Mouse (Mus musculus) inflammation-experienced regulatory T-cells, adult 6 months (primary cell): Measurements from ENCODE around the gene Ankzf1. TPM values are rescaled to one million over a fixed set of nuclear protein-coding genes. Genes with fewer than 3 reads are reported as not detected.
"Not testable (repeated sequence)": the region's sequence is repeated elsewhere in the genome, so short reads cannot be mapped to it uniquely, and the experiment has no call there.

Experiments
- ATAC-seq: one replicate; pipeline ENCODE4 v1.8.0; 2017
- polyA plus RNA-seq, 3 experiments: library from polyadenylated mRNA; unstranded; fragments of 100-300 nt; shearing (Covaris generic); gene quantifications; one replicate each; pipeline ENCODE4 v1.2.1; 2017

The Ankzf1 gene
- polyA plus RNA-seq, 3 experiments from 2014 or later = 16.5 to 28.6 (median 25.1) TPM

DNA sequence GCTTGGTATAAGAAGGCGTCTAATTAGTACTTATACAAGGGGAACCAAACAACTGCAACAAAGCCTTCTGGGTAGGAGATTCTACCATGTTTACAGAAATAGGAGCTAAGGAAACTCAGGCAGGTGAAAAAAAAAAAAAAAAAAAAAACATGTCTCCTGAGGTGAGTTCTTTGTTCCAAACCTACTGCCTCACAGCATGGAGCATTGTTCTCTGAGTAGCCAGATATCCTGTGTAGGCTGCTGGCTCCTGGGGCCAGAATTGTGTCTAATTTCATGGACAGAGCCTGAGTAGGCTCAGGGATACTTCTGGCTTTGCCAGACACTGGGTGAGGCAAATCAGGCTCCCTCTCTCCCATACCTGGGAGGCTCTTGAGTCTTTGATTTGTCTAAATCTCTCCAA is 35.7 kb downstream of the Ankzf1 start:
- no peak for ATAC-seq

DNA sequence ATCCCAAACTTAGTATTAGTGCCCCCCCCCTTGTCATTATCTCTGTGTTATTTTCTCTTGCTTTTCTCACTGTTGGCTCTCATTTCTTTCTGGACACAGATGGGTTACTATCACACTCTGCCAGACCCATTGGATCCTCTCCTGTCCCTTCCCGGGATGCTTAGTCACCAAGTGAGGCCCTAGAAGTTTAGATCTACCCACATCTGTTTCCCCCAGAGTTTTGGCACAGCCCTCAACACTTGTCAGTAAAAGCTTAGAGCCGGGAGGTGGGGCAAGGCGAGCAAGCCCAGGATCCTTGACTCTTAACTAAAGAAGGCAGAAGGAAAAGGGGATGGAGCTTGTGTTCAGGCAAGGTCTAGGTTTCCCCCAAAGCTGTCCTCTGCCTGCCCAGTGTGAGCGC is 37.2 kb downstream of the Ankzf1 start:
- ATAC-seq = no peak

DNA sequence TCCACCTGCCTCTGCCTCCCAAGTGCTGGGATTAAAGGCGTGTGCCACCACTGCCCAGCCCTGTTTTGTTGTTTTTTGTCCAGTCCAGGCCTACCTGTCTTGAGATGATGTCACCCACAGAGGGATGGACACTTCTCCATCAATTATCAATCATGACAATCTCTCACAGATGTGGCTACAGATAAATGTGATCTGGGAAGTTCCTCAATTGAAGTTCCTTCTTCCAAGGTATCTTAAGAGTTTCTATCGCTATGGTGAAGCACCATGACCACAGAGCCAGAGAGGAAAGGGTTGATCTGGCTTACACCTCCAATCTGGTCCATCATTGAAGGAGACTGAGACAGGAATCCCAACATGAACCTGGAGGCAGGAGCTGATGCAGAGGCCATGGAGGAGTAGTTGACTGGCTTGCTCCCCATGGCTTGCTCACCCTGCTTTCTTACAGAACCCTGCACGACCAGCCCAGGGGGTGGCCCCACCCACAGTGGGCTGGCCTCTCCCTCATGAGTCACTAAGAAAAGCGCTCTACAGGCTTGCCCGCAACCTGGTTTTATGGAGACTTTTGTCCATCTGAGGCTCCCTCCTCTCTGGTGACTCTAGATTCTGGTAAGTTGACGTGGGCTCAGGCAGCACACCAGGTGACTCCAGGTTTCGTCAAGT is 38.5 kb downstream of the Ankzf1 start:
- no peak for ATAC-seq

DNA sequence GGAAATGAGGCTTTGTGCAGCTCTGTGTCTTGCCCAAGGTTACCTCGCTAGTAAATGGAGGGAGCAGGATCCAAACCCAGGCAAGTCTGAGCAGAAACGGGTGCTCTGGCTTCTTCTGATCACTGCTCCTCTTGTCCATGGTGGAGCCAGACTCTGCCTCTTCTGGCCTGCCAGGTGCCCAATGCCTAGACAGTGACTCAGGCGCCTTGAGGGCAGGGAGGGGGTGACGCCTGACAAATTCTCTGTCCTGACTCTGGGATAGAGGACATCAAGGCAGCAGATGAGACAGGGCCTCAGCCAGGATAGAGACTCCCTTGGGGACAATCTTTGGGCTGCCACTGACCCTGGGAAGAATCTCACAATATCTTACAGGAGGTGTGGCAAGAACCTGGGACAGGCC is 39.3 kb downstream of the Ankzf1 start:
- no peak for ATAC-seq

DNA sequence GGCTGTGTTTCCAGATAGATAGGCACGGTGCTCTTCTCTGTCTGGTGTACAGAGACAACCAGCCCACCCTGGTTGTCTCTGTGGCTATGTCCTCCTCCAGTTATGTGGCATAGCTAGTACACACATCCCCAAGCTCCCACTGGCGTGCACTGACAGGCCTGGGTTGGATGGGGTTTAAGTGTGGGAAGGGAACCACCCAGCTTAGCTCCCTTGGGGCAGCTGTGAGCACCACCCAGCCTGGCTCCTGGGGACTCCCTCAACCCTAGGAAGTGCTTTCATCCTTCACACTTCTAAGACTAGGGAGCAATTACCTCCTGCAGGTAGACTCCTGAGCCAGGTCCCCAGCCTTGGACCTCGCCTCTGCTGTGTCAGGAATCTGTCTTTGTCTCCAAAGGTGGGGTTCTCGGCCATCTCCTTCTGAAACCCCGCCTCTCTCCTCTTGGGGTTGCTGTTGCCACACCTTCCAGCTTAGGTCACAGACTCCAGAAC is 39.8 kb downstream of the Ankzf1 start, which contains the start of gene A630095N17Rik:
A630095N17Rik (minus strand) TSS at position 439 of the 489 bp plus-strand sequence.
- ATAC-seq = no peak

DNA sequence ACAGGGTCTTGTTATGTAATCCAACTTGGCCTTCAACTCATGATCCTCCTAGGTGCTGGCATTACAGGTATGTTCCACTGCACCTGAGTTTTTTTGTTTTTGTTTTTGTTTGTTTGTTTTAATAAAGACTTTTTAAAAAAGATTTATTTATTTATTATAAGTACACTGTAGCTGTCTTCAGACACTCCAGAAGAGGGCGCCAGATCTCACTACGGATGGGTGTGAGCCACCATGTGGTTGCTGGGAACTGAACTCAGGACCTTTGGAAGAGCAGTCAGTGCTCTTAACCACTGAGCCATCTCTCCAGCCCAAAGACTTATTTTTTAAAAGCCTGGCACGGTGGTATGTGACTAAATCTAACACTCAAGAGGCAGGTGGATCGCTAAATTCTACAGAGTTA is 40.5 kb downstream of the Ankzf1 start:
- not testable (repeated sequence) for ATAC-seq

DNA sequence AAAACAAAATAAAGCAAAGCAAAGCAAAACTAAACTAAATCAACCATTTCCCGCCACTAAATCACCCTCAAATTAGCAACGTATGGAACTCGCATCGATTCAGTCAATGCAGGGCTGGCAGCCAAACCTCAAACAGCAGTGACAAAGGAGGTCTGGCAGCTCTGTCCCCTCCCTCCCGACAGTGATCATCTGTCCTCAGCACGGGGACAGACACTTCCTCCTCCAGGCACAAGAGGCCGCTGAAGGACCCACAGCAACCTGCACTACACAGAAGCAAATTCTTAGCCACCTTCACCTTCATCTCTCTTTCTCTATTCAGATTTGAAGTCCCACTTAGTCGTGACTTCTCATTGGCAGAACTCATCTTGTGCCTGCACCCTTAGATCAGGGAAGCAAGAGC is 42.7 kb downstream of the Ankzf1 start:
- ATAC-seq = peak; percentile 60

DNA sequence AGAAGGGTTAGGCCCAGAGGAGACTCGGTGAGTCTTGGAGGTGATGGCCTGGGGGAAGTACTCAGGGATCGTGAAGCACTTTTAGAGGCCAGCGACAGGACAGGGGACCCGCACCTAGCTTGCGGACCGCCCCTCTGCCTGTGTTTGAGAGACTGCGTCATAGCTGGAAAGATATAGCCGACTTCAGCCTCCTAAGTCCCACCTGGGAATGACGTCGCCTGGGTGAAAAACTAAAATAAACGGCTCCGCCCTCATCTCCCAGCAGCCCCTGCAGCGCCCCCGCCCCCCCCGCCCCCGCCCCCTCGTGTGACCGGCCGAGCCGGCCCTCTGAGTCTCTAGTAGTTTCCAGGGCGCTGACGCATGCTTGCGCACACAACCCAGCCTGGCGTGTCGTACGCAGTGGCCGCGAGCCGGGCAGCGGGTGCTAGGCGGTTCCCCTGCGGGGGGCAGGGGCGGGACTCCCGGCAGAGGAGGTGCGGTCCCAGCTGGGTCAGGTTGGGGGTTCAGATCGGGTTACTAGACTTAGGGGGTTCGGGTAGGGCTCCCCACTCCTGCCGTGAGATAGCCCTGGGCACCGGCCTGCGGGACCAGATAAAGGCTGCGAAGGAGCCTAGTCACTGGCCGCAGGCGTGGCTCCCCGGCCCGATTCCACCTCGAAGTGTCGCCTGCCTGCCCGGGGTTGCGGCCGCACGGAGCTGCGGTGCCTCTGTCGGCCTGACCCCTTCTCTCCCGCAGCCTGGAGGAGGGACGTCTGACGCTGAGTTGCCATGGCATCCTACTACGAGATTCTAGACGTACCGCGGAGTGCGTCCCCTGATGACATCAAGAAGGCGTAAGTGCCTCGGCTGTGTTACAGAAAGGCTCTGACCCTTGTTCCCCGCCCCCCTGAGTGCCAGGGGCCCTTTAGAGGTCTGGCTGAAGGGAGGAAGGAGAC is 44.4 kb downstream of the Ankzf1 start, which contains the start of gene Dnajb2:
Dnajb2 (plus strand) TSS at position 290 of the 934 bp plus-strand sequence.
- peak; percentile 71 for ATAC-seq

DNA sequence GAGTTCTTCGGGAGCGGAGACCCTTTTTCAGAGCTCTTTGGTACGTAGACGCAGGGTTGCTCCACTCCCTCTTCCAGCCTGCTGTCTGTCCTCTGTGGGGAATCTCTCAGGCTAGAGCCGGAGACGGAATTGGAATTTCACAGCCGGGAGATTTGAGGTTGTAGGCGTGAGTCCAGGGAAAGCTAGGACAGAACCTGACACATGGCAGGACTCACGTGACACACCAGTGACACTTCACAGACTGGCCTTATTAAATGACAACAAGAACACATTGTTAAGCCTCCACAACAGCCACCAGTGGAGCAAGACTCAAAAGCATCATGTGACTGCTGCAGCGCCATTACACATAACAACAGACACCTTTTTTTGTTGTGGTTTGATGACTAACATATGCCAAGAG is 47.6 kb downstream of the Ankzf1 start:
- no peak for ATAC-seq

DNA sequence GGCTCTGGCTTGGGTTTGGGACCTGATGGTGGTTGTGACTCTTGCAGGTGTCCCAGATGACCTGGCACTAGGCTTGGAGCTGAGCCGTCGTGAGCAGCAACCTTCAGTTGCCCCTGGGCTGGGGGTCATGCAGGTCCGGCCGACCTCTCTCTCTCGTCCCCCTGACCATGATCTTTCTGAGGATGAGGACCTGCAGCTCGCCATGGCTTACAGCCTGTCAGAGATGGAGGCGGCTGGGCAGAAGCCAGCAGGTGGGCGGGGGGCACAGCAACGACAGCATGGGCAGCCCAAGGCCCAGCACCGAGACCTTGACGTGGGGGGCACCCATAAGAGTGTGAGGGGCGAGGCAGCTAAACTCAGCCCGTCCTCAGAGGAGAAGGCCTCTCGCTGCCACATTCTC is 51.5 kb downstream of the Ankzf1 start:
- no peak for ATAC-seq

DNA sequence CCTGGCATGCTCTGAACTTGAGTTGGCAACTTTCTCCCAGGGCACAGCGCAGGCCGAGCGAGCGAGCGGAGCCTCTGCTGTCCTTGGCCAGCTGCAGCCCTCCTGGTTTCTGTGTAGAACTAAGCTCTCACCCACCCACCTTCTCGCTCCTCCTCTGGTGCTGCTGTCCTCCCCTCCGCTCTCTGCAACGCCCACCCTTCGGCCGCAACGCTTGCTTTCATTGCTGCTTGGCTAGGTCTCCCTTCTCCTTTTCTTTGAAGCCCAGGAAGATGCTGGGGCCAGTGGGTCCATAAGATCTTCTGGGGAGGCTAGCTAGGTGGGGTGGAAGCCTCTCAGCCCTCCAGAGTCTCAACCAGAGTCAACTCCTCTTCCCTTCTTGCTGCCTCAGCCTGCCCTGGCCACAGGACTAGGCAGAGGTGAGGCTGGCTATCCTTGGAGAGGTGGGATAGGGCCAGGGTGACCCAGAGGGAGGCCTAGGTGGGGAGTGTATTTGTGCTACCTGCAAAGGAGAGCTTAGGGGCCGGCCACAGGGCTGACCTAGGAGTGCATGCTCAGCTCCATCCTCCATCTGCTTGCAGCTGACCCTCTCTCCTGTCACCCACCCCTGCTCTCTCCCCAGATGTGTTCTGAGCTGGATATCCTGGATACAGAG is 52.4 kb downstream of the Ankzf1 start:
- no peak for ATAC-seq

DNA sequence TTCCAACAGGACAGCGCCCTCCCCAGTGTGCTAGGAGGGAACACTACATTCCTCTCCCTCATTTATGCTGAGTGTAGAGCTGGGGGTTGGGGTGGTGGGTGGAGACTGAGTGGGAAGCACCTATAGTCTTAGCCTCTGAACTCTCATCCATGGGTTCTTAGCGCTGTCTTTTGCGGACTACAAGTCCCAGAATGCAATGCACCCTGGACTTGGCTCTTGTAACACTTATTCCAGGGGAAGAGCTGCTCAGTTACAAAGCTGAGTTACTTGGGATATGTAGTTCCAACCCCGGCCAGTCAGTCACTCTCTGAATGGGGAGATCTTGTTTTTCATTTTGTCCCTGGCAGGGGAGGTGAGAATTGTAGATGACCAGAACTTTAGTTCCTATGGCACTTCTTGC is 52.9 kb downstream of the Ankzf1 start:
- ATAC-seq = peak; percentile 67

DNA sequence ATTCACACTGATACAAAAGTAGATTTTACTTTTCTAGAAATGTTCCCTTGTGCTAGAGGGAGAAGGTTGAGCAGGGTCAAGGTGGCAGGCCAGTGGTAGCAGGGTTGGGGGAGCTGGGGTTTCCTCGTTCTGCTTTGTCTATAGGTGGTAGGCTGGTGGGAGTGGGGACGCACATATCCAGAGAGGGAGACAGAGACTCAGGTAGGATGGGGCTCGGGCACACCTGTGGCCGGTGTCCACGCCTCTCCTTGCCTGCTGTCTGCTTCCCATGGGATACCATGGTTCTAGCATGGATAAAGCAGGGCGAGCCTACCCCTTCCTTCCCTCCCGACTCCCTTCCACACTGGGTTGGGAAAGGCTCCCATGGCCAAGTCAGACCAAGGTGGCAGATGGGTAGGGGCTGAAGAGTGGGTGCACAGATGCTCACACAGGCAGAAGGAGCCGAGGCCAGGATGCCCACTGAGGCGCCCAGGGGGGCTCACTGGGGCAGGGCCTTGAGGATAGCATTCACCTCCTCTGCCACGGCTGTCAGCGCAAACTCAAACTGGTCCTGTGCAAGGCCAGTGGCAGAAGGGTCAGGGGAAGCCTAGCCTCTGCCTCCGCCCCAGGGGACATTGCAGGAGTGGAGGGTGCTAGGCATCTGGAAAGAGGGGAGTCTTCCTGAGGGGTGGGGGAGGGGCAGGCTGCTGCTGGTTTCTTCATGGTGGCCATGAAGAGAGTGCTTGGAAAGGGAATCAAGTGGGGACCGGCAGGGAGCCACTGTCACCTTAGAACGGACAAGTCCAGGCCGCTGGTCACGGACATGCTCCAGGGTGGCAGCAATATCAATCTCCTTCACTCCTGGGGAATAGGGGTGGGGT is 55.4 kb downstream of the Ankzf1 start:
- no peak for ATAC-seq

DNA sequence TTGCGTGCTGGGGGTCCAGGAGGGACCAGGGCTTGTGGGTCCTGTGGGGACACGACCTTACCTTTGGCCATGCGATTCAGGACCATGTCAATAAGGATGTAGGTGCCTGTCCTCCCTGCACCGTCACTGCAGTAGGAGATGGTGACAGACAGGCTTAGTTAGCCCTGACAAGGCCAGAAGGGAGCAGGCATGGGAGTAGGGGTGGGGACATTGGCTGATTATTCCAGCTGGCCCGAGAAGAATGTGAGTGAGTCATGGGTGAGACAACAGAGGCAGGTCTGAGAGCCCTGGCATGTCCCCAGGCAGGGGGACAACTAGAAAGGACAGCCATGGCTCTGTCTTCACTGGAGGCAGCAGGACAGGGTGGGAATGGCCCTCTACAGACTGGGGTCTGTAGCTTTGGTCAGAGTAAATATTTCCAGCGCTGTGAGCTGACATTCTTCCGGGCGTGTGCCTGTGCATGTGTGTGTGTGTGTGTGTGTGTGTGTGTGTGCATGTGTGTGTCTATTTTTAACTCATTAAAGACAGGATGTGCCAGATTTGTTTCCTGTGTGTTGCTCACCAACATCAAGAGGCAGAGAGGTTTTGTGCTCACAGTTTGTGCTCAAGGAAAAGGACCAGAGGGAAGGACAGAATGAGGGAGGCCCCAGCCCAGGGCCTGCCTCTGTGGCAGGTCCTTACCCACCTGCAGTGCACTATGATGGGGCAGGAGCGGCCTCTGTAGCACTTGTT is 56.3 kb downstream of the Ankzf1 start:
- ATAC-seq = peak; percentile 39

Other genes with a start within 250 kb of the Ankzf1 start
- not detected for gene Ihh, start 240.5 kb upstream of the Ankzf1 start, polyA plus RNA-seq
- 1 to 10 TPM; 6.1 to 8.8 (median 7.6) TPM for gene Nhej1, start 67.0 kb upstream of the Ankzf1 start, polyA plus RNA-seq
- gene Slc23a3, start 58.3 kb upstream of the Ankzf1 start, polyA plus RNA-seq = under 1 TPM in 1 of 3 experiments, not detected in 2; 0.47 TPM
- gene Cnppd1, start 49.4 kb upstream of the Ankzf1 start, polyA plus RNA-seq = 100 to 1,000 TPM; 120 to 140 (median 139) TPM
- 10 to 100 TPM; 17.4 to 31.3 (median 20.3) TPM for gene Retreg2, start 49.4 kb upstream of the Ankzf1 start, polyA plus RNA-seq
- 10 to 100 TPM; 45.5 to 56.2 (median 50.2) TPM for gene Zfand2b, start 23.5 kb upstream of the Ankzf1 start, polyA plus RNA-seq
- 1 to 10 TPM; 3.0 to 4.6 (median 4.4) TPM for gene Abcb6, start 11.8 kb upstream of the Ankzf1 start, polyA plus RNA-seq
- gene Atg9a, start within 50 bp of the Ankzf1 start, polyA plus RNA-seq = 10 to 100 TPM in 1 of 3 experiments, 1 to 10 TPM in 2; 7.5 to 10.8 (median 8.4) TPM
- gene Glb1l, start 18.7 kb downstream of the Ankzf1 start, polyA plus RNA-seq = 10 to 100 TPM in 2 of 3 experiments, 1 to 10 TPM in 1; 8.4 to 14.1 (median 13.5) TPM
- gene Stk16, start 18.7 kb downstream of the Ankzf1 start, polyA plus RNA-seq = 10 to 100 TPM; 46.3 to 62.7 (median 51.6) TPM
- gene Tuba4a, start 27.7 kb downstream of the Ankzf1 start, polyA plus RNA-seq = 100 to 1,000 TPM; 116 to 151 (median 123) TPM
- not detected for gene A630095N17Rik, start 40.0 kb downstream of the Ankzf1 start, polyA plus RNA-seq
- 1 to 10 TPM; 3.0 to 7.0 (median 5.8) TPM for gene Dnajb2, start 44.3 kb downstream of the Ankzf1 start, polyA plus RNA-seq
- gene Ptprn, start 72.4 kb downstream of the Ankzf1 start, polyA plus RNA-seq = under 1 TPM in 1 of 3 experiments, not detected in 2; 0.36 TPM
- gene Resp18, start 86.3 kb downstream of the Ankzf1 start, polyA plus RNA-seq = not detected
- 10 to 100 TPM; 52.9 to 68.4 (median 62.8) TPM for gene Dnpep, start 125.8 kb downstream of the Ankzf1 start, polyA plus RNA-seq
- under 1 TPM in 1 of 3 experiments, not detected in 2; 0.64 TPM for gene Des, start 168.2 kb downstream of the Ankzf1 start, polyA plus RNA-seq
- gene Speg, start 183.1 kb downstream of the Ankzf1 start, polyA plus RNA-seq = under 1 TPM in 1 of 3 experiments, not detected in 2; 0.34 TPM
- 10 to 100 TPM; 44.2 to 67.2 (median 62.7) TPM for gene Gmppa, start 243.8 kb downstream of the Ankzf1 start, polyA plus RNA-seq